Mouse (Mus musculus): ENCODE measurements at regions not wholly inside any gene's neighbourhood (a gene's known extent, or its start where the extent isn't known, plus 50 kb on each side); places are given as distances from the start of the nearest gene placed in this dataset.

DNA sequence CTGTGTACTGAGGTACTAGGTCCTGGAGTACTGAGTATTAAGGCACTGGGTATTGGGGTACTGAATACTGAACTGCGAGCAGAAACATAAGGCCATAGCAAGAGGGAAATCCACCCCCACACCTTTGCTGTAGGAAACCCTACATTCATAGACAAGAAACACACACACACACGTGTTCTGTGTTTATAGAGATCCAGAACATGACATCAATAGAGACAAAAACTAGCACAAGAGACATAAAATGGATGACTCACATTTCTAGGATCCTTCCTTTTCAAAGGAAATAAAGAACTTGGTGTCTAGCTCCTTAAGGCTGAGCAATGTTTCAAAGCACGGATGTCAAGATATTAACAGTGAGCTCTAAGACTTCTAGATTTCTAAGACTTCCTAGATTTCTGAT lies 49.9 kb upstream of the Nepro start:
- no peak for DNase-seq (ENCODE audit: low spot score in 2 of 2)

GRCm38 (mm10) chr16:44672422-44672819 lies 51.7 kb upstream of the Nepro start:
- no peak for DNase-seq (ENCODE audit: low spot score in 2 of 2)

DNA sequence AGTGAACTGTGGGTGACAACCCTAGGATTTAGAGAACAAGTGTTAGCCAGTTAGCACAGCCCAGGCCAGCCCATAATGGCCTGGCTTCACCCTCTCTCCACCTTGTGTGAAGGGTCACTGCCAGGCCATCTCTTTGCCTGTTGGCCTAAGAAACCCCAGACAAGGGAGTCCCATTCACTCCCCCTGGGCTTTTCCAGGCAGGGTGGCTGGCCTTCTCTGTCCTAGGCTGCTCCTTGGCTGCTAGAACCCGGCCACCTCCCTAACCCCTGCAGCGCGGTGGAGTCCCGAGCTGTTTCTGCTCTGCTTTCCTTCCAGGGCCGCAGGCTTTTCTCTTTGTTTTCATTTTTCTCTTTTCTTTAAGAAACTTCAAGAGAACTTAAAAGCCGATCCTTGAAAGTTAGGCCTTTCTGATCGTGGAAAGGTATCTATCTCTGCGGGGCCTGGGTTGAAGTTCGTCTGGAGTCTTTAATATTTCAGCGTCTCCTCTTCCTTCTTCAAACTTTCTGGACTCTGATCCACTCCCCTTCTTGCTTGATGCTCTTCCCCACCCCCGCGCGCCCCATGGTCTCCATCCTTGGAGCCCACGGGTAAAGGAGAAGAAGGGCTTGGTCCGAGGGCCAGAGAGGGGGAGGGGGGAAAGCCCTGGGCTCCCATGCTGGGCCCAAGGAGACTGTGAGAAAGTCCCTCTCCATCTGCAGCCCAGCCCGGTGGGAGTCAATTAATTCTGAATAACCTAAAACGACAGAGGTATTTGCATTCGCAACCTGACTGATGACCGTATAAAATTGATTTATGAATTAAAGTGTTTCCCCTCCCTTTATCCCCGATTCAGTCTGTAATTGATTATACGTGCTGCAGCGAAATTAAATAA lies 52.3 kb upstream of the Nepro start:
- no peak for DNase-seq (ENCODE audit: low spot score in 2 of 2)

DNA sequence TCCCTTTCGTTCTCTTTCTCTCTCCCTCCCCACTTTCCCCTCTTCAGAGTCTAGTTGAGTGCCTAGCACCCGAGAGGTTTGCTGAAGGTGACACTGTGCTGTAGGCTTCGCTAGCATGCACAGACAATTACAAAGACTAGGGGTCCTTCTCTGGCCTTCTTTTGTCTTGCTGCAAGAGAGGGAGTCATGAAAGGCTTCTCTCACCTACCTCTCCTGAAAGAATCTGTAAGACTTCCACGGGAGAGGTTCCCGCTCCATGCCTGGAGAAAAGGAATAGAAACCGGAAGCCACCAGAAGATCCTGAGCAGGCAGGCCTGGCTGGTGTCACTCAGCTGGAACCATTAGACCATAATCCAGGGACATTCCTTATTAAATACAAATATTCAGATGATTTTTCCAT lies 56.0 kb upstream of the Nepro start:
- no peak for DNase-seq (ENCODE audit: low spot score in 2 of 2)

GRCm38 (mm10) chr16:44667118-44667517 lies 57.0 kb upstream of the Nepro start:
- DNase-seq (ENCODE audit: low spot score in 2 of 2), result no peak

DNA sequence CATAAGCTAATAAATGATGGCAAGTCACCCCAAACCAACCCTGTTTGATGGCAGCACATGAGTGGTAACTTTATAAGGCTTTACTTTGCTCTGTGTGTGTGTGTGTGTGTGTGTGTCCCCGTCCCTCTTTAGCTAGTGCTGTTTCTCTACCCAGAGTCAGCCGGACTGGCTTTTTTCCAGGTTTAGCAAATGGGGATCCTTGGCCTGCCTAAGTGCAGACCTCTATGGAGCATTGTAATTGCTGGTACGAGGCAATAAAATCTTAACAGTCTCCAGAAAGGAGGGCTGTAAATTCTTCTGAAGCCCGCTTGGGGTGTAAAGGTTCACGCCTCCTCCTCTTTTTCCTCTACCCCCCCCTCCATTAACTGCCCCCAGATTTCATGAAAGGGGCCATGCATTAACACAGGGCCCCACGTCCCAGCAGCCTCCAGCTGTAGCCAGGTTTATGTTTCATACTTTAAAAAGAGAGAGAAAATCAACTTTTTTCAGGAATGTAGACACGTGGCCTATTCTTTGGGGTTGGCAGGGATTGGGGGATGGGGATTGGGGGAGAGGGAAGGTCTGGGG lies 57.6 kb upstream of the Nepro start:
- DNase-seq (ENCODE audit: low spot score in 2 of 2), result no peak

DNA sequence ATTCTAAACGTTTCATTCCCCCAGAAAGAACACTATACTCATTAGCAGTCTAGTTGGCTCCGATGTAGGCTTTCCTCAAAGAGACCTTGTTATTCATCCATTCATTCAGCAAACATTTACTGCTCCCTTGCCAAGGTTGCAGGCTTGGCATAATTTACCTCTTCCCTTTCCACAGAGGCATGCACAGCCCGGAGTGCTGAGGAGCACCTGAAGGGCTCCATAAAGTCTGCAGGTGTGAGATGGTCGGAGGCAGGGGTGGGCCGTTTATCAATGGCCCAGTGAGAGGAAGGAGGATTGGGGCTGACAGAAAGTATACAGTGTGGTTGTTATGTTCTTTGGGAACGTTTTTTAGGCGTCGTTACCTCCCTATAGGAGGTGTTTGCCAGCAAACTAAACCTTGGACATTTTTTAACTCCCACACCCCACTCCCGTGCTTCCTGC lies 58.6 kb upstream of the Nepro start:
- DNase-seq (ENCODE audit: low spot score in 2 of 2), result no peak

DNA sequence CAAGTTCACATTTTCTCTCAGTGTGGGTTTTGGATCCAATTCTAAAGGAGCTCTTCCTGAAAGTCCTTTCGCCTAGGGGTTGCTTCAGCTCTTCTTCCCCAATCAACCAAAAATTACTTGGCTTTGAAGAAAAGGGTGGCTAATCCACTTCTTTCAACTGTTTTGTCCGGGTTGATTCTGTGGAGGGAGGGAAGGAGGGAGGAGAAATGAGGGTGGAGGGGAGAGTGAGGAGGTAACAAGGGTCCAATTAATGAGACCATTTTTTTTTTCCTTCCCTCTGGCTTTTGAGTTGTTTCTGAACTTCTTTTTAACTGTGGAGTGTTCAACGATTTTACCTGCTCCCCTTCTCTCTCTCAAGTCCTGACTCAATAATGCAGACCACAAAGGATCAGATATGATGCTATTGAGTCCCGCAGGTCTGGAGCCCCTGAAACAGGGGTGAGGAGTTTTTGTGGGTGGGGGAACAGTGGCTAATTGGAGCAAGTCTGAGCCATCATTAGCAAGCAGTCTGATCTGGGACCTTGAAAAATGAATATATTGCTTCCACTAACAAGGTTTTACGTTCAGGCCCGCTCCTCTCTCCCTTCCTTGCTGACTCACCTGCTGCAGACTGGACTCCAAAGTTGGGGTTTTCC lies 61.0 kb upstream of the Nepro start:
- DNase-seq (ENCODE audit: low spot score in 2 of 2), result no peak

DNA sequence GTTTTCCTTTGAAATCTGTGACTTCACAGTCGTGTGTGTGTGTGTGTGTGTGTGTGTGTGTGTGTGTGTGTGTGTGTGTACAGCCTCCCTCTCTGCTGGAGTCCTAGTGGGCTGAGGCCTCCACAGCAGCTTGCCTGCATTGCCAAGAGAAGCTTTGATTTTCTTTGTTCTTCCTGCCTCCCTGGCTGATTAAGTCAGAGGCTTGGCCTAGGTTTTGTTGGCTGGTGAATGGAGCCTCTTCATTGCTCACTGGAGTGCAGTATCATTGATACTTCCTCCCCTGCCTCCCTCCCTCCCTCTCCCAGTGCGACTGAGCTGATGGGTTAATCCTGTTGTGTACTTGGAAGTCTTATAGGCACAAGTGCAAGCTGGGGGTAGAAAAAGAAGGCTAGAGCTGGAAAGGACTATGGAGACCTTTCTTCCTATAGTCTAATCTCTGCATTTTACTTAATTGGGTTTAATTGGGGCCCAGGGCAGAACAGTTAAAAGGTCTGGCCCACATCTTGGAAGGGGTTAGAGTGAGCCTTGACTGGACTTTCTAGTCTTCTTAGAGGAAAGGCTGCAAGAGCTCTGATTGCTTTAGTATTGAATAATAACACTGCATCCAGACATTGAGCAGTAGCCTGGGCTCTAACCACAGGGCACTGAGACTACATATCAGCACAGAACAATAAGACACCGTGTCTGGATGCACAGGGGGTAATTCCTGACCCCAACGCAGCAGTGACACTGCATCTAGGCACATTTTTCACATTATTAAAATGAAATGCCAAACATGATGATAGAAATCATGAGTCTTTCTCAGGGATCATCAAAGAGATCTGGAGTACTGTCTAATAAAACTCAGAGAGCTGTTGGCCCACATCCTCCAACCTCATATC lies 62.9 kb upstream of the Nepro start:
- no peak for DNase-seq (ENCODE audit: low spot score in 2 of 2)

GRCm38 (mm10) chr16:44658306-44658705 lies 65.8 kb upstream of the Nepro start:
- no peak for DNase-seq (ENCODE audit: low spot score in 2 of 2)

DNA sequence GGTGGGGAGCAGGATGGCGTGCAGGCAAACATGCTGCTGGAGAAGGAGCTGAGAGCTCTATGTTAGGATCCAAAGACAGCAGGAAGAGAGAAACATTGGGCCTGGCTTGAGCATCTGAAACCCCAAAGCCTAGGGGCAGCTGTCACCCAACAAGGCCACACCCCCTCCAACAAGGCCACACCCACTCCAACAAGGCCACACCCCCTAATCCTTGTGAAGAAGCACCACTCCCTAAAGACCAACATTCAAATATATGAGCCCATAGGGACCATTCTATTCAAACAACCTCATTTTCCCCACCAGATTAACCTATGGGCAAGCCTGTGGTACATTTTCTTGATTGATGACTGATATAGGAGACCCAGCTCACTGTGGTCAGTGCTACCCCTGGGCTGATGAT lies 67.9 kb upstream of the Nepro start:
- DNase-seq (ENCODE audit: low spot score in 2 of 2), result no peak

DNA sequence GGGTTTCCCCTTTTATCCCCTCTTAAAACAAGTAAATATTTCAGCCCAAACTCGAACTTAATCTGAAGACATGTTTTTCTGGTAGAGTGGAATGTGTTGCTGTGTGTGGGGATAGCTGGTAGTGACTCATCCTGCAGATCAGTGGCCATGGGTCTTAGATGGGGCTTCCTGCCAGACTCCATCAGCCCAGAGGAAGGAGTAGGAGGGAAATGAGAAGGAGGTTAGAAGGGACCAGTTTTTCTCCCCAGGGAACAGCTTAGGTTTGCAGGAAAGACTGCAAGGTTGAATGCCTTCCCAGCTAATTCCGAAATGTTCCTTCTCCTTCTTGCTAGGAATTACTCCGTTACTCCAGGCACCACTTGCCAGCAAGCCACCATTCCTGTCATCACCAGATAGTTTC lies 68.8 kb upstream of the Nepro start:
- DNase-seq (ENCODE audit: low spot score in 2 of 2), result no peak

DNA sequence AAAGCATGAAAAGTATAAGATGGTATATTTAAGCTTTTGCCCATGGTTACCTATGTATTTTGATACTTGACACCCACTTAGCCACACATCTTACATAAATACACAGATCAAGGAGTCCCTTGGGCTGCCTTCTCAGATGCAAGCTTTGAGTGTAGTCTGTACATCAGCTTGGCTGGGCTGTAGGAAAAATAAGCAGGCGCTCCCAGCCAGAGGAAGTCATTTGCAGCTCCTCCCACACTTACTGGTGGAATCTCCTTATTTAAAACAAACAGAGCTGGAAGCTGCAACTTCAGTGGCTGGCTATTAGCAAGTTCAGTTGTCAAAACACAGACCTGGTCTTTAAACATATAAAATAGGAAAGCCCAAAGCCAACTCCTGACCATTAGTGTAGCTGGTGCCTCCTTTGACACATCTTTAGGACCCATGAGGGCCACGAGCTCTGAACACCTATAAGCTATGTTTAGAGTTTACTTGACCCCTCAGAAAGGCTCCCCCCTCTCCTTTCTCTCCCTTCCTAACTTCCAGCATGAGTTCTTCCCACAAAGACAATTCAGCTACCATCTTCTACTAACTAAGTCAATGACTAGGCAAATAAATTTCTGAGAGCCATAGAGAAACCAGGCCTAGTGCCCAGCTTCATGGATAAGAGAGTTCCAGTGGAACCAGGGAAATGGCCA lies 75.4 kb upstream of the Nepro start:
- no peak for DNase-seq (ENCODE audit: low spot score in 2 of 2)

GRCm38 (mm10) chr16:44643992-44644391 lies 80.1 kb upstream of the Nepro start:
- no peak for DNase-seq (ENCODE audit: low spot score in 2 of 2)

DNA sequence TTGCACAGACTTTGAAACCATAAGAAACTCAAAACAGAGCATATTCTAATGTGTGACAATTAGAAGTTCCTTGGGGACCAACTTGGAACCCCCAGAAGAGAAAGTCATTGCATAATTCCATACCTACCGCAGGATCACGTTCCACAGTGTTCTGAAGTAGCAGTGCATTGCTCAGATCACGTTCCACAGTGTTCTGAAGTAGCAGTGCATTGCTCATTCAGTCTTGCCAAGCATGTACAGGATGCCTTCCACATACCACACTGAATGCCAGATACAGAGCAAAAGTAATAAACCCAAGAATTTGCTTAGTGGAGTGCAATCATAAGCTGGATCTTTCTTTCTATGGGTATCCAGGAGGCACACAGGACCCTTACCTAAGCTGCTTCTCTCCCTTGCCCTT lies 78.4 kb upstream of the Boc start:
- no peak for DNase-seq (ENCODE audit: low spot score in 2 of 2)

- no peak for DNase-seq (ENCODE audit: low spot score in 2 of 2)
These were observed 75.8 kb upstream of the Boc start for GRCm38 (mm10) chr16:44634486-44634885.

GRCm38 (mm10) chr16:44633059-44633667 lies 74.5 kb upstream of the Boc start:
- no peak for DNase-seq (ENCODE audit: low spot score in 2 of 2)

DNA sequence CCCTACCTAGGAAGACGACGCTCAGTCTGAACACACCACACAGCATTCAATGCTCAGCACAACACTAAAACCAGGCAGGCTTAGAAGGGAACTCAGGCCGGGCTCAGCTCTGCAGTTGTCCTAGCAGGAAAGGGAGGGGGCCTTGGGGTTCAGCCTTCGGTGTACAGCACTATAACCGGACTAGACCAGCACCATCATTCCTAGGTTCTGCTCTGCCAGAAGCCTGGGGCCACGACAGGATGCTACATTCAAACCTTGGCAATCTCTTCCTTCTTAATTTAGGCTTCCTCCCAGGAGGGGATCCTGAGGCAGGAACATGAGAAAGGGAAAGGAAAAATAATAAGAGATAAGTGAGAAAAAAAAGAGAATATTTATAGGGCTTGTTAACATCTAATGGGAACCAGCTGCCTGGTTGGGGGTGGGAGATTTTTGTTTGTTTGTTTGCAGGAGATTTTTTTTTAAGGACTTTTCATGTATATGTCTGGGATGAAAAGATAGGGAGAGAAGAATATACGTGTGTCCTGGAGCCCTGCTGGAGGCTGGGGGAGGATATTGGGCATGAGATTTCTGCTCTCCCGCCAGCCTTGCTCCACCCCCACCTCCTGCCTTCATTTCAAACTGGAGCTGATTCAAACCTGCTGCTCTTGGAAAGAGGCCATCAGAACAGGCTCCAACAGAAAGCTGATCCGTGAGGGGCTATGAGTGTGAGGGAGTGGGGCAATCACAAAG lies 73.8 kb upstream of the Boc start:
- DNase-seq (ENCODE audit: low spot score in 2 of 2), result peak; percentile 19 to 52

DNA sequence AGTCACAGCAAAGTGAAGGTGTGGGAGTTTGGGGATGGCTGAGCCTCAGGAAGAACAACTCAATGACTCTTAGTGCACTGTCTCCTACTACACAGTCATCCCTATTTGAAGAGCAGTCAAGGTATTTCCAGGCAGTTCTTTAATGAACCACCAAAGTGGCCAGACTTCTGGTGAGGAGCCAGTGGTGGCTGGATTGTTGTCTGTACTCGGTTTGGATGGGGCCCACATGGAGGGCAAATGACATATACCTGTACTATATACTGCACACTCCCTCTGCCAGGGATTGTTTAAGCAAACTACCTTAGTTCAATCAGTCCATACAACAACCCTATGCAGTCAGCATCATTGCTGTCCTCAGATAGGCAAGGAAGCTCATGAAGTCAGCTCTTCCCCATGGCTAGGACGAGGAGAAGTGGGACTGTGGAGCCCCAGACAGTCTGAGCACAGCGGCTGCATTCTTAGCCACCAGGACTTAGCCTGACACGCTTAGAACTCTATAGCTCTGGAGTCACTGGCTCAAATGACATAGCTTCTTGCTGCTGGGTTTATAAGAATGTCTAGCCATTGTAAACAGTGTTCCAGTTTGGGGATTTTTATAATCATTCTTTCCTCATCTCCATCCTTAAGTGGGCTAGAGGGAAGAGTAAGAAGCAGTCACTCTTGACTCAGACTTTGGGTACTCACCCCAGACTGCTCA lies 72.8 kb upstream of the Boc start:
- DNase-seq (ENCODE audit: low spot score in 2 of 2), result no peak

All from gastrocnemius, adult 8-10 months (tissue).